Mouse (Mus musculus): ENCODE measurements around the gene Bpi.

The Bpi gene

GRCm38 (mm10) chr2:158285655-158286054 lies 27.8 kb downstream of the Bpi start:
- DNase-seq (ENCODE audit: low spot score) = no peak

DNA sequence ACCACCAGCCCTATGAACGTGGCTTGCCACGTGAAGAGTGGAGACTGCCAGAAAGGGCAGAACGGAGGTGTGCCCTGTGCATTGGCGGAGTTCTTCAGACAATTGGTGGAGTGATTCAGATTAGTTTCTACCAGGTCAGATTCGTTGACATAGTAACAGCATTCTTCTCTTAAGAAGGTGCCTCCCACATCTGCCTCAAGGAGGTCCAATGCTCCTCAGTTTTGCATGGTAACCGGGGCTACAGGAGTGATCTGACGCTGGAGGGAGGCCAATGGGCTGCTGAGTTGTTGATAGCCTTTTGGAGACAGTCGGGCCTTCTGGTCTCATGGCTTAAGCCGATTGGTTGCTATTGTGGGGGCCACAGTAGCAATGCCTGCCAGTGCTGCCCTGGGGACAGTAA lies 37.8 kb downstream of the Bpi start:
- DNase-seq (ENCODE audit: low spot score) = no peak

- no peak for DNase-seq (ENCODE audit: low spot score)
Measured at GRCm38 (mm10) chr2:158299203-158299602, 41.3 kb downstream of the Bpi start.

DNA sequence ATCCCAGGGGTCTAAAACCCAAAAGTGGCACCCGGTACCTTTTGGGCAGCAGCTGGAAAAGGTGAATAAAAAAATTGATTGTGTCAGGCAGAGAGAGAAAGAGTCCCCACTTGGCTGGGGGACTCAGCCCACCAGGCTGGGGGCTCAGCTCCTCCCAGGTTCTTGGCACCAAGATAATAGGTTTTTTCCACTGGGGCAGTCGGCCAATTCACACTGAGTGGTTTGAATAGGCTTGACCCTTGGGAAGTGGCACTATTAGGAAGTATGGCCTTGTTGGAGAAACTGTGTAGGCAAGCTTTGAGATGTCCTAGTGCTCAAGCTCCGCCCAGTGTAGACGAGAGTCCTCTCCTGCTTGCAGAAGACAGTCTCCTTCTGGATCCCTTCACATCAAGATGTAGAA lies 41.8 kb downstream of the Bpi start:
- DNase-seq (ENCODE audit: low spot score) = no peak

- DNase-seq (ENCODE audit: low spot score) = no peak
Measured at GRCm38 (mm10) chr2:158302807-158303206, 44.9 kb downstream of the Bpi start.

GRCm38 (mm10) chr2:158305948-158306695 lies 48.2 kb downstream of the Bpi start, which contains the start of gene Lbp:
Lbp (plus strand) TSS chr2:158306493.
- peak; percentile 45 for DNase-seq (ENCODE audit: low spot score)

DNA sequence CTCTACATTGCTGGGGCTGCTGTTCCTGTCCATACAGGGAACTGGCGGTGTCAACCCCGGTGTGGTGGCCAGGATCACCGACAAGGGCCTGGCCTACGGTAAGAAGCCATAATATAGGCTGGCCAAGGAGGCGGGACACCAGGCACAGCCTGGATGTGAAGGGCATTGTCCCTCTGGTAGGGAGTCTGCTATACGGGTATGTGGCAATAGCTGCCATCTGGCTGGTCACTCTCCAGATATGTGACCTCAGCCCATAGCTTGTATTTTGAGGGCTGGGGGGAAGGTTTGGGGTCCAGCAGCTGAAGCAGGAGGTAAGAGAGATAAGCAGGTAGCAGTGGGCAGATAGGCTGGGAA lies 48.8 kb downstream of the Bpi start:
- DNase-seq (ENCODE audit: low spot score) = no peak

DNA sequence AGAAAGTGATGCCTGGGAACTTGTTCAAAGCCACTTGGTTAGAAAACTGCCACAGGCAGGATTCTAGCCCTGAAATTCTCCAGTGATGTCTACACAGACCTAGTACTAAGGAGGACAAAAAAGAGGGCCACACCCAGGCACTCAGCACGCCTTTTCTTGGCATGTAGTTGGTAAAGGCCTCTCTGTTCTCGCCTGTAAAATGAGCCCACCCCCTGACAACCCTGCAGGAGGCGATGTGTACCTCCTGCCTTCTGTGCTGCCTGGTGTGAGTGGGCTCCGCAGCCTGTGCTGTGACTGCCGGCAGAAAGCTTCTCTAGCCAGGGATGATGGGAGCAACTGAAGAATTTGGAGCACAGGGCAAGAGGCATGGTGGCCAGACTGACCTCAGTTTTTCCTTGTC lies 50.4 kb downstream of the Bpi start:
- DNase-seq (ENCODE audit: low spot score) = no peak

GRCm38 (mm10) chr2:158313089-158313488 lies 55.2 kb downstream of the Bpi start:
- DNase-seq (ENCODE audit: low spot score) = no peak

- no peak for DNase-seq (ENCODE audit: low spot score)
Measured at GRCm38 (mm10) chr2:158316371-158316770, 58.5 kb downstream of the Bpi start.

- peak; percentile 12 for DNase-seq (ENCODE audit: low spot score)
Measured at GRCm38 (mm10) chr2:158317026-158317425, 59.1 kb downstream of the Bpi start.

- DNase-seq (ENCODE audit: low spot score) = no peak
Measured at GRCm38 (mm10) chr2:158321596-158321995, 63.7 kb downstream of the Bpi start.

GRCm38 (mm10) chr2:158322845-158323244 lies 65.0 kb downstream of the Bpi start:
- no peak for DNase-seq (ENCODE audit: low spot score)

GRCm38 (mm10) chr2:158324531-158325190 lies 66.8 kb downstream of the Bpi start:
- DNase-seq (ENCODE audit: low spot score) = no peak

GRCm38 (mm10) chr2:158325609-158326008 lies 67.7 kb downstream of the Bpi start:
- DNase-seq (ENCODE audit: low spot score) = no peak

Data from yolk sac, embryonic 10.5 days (tissue).